Mouse (Mus musculus): ENCODE data around the gene Magi1. TPM values are rescaled to one million over a fixed set of nuclear protein-coding genes. Genes with fewer than 3 reads are reported as not detected.

Gene Magi1
- polyA plus RNA-seq, 1 experiment from 2014 or later: 12.0 TPM

DNA sequence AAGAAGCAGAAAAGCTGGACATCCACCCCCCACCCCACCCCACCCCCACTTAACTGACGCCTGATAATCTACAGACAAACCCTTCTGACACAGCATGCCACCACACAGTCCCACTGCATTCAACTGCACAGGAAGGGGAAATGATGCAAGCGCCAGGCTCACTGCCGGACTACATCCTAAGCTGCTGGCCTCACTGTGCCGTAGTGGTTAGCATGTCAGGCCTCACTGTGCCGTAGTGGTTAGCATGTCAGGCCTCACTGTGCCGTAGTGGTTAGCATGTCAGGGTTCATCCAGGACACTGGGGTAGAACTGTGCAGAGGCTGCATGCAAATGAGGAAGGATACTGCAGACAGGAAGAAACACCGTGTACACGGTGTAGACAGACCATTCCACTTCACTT is 29.8 kb downstream of the Magi1 start:
- peak; percentile 48; the same call in 1 of the 2 replicates for ATAC-seq (replicated peaks; ENCODE audit: insufficient number of reproducible peaks, low FRiP score, low TSS enrichment, low read depth)
- H3K4me3 ChIP-seq (ENCODE audit: low read depth, low read length): no peak overlapping the region
- 73% methylated on average over 8 of the region's 8 CpGs for WGBS
- H3K9ac ChIP-seq (replicated peaks; ENCODE audit: low read length): no peak overlapping the region
- H3K9me3 ChIP-seq (replicated peaks; ENCODE audit: control insufficient read depth, low read length): no peaks in the 10 kb centered on the region
- no peaks in the 10 kb centered on the region for H3K36me3 ChIP-seq (replicated peaks; ENCODE audit: control insufficient read depth, insufficient read depth, low read depth, low read length)
- H3K27me3 ChIP-seq (ENCODE audit: control insufficient read depth, insufficient read depth, low read length): no peaks in the 10 kb centered on the region
- H3K27ac ChIP-seq (replicated peaks; ENCODE audit: low read depth, low read length): no peak overlapping the region
- no peak overlapping the region for H3K4me2 ChIP-seq (ENCODE audit: low read depth, low read length)
- no peaks in the 10 kb centered on the region; the same call in none of the 2 replicates for H3K4me1 ChIP-seq (ENCODE audit: control insufficient read depth, insufficient read depth, low read length)
- DNase-seq (ENCODE audit: low spot score): no peak

DNA sequence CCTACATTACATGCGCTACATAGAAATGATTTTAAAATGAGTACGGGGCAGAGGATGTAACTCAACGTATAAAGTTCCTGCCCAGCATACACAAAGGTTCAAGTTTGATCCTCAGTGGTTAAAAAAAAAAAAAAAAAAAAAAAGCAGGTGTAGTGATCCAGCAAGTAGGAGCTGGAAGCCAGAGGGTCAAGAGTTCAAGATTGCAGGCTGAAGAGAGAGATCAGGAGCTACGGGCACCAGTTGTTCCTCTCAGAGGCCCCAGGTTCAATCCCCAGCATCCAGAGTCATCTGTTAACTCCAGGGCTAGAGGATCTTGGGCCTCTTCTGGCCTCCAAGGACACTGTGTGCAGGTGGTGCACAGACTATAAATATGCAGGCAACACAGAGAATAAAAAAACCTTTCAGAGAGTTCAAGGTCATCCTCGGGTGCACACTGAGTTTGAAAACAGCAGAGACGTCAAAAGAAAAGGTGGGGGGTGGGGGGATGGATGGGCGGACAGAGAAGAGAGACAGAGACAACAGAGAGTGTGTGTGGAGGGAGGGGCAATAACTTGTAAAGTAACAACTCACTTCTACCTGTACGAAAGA is 32.3 kb downstream of the Magi1 start:
- no peaks in the 10 kb centered on the region; the same call in none of the 2 replicates for H3K4me1 ChIP-seq (ENCODE audit: control insufficient read depth, insufficient read depth, low read length)

DNA sequence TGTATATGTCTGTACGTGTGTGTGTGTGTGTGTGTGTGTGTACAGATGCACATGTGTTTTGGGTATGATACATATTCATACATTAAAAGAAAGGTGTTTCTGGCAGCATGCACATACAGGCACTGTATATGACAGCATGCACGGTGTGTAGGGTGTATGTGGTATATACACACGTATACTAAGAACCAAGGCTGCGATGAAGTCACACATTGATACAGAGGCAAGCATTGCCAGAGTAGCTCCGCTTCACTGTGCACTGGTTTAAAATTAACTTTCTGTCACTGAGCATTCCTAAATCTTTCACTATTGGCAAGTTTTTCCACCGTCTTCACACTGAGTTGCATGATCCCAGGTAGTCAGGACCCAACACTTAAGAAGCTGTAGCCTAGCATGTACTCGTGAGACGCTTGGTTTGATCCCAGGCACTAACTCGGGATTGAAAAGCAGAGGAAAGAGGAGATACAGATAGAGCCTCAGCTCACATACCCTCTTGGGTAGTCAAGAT is 34.4 kb downstream of the Magi1 start:
- DNase-seq (ENCODE audit: low spot score) (no peak), ATAC-seq (replicated peaks; ENCODE audit: insufficient number of reproducible peaks, low FRiP score, low TSS enrichment, low read depth) (no peak)
- Histone ChIP-seq H3K36me3 (replicated peaks; ENCODE audit: control insufficient read depth, insufficient read depth, low read depth, low read length) (no peaks in the 10 kb centered on the region), H3K9ac (replicated peaks; ENCODE audit: low read length) (no peak overlapping the region), H3K27me3 (ENCODE audit: control insufficient read depth, insufficient read depth, low read length) (no peaks in the 10 kb centered on the region), H3K27ac (replicated peaks; ENCODE audit: low read depth, low read length) (no peak overlapping the region), H3K9me3 (replicated peaks; ENCODE audit: control insufficient read depth, low read length) (no peaks in the 10 kb centered on the region), H3K4me2 (ENCODE audit: low read depth, low read length) (no peak overlapping the region), H3K4me3 (ENCODE audit: low read depth, low read length) (no peak overlapping the region), H3K4me1 (ENCODE audit: control insufficient read depth, insufficient read depth, low read length) (no peaks in the 10 kb centered on the region; the same call in none of the 2 replicates)
- WGBS: 89% methylated on average over 9 of the region's 9 CpGs

More for the DNA sequence above, 32.3 kb downstream of the Magi1 start:
- no peak overlapping the region for H3K9ac ChIP-seq (replicated peaks; ENCODE audit: low read length)
- no peaks in the 10 kb centered on the region for H3K27me3 ChIP-seq (ENCODE audit: control insufficient read depth, insufficient read depth, low read length)
- H3K36me3 ChIP-seq (replicated peaks; ENCODE audit: control insufficient read depth, insufficient read depth, low read depth, low read length): no peaks in the 10 kb centered on the region
- no peak overlapping the region for H3K4me2 ChIP-seq (ENCODE audit: low read depth, low read length)
- no peak for ATAC-seq (replicated peaks; ENCODE audit: insufficient number of reproducible peaks, low FRiP score, low TSS enrichment, low read depth)
- no peak overlapping the region for H3K27ac ChIP-seq (replicated peaks; ENCODE audit: low read depth, low read length)
- H3K4me3 ChIP-seq (ENCODE audit: low read depth, low read length): no peak overlapping the region
- WGBS: 65% methylated on average over 8 of the region's 8 CpGs
- no peak for DNase-seq (ENCODE audit: low spot score)
- H3K9me3 ChIP-seq (replicated peaks; ENCODE audit: control insufficient read depth, low read length): no peaks in the 10 kb centered on the region

DNA sequence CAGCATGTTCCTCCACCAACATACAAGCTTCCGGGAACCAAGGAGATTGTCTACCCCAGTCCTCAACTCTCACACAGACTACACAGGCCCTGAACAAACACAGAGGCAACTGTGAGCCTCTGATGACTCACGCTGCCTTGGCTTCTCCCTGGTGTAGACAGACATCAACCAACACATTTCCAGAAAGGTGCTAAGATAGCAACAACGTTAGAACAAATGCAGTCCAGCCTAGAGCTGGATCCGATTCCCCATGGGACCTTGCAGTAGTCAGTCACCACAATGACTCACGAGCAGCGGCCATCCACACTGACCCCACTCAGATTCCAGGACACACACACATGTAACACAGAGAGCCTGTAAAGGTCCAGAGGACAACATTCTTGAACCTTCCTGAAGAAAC is 42.5 kb downstream of the Magi1 start:
- Histone ChIP-seq H3K27ac (replicated peaks; ENCODE audit: low read depth, low read length) (no peak overlapping the region), H3K4me1 (ENCODE audit: control insufficient read depth, insufficient read depth, low read length) (no peaks in the 10 kb centered on the region), H3K4me3 (ENCODE audit: low read depth, low read length) (no peak overlapping the region), H3K9ac (replicated peaks; ENCODE audit: low read length) (no peak overlapping the region), H3K9me3 (replicated peaks; ENCODE audit: control insufficient read depth, low read length) (no peaks in the 10 kb centered on the region), H3K4me2 (ENCODE audit: low read depth, low read length) (no peak overlapping the region), H3K27me3 (ENCODE audit: control insufficient read depth, insufficient read depth, low read length) (no peaks in the 10 kb centered on the region), H3K36me3 (replicated peaks; ENCODE audit: control insufficient read depth, insufficient read depth, low read depth, low read length) (no peaks in the 10 kb centered on the region)
- 79% methylated on average over 6 of the region's 6 CpGs for WGBS
- DNase-seq (ENCODE audit: low spot score) (no peak), ATAC-seq (replicated peaks; ENCODE audit: insufficient number of reproducible peaks, low FRiP score, low TSS enrichment, low read depth) (no peak)

DNA sequence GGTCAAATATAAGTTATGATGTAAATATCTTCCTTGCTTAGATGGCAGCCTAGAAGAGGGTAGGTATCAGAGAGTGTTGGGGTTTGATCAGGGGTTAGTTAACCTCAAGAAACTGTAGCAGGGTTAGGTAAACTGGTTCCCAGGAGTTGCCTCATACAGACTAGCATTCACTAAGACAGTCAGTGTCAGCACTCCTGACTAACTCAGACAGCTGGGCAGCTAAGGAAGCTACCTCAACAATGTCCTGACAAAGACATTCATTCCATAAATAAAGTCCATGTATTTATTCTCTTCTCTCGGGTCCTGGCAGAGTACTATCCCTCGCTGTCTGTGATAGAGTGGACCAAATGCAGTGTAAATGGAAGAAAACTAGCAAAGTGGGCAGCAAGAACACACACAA is 45.1 kb downstream of the Magi1 start:
- Histone ChIP-seq H3K36me3 (replicated peaks; ENCODE audit: control insufficient read depth, insufficient read depth, low read depth, low read length) (no peaks in the 10 kb centered on the region), H3K4me2 (ENCODE audit: low read depth, low read length) (no peak overlapping the region), H3K4me3 (ENCODE audit: low read depth, low read length) (no peak overlapping the region), H3K27ac (replicated peaks; ENCODE audit: low read depth, low read length) (no peak overlapping the region), H3K9me3 (replicated peaks; ENCODE audit: control insufficient read depth, low read length) (no peaks in the 10 kb centered on the region), H3K27me3 (ENCODE audit: control insufficient read depth, insufficient read depth, low read length) (no peaks in the 10 kb centered on the region), H3K4me1 (ENCODE audit: control insufficient read depth, insufficient read depth, low read length) (no peaks in the 10 kb centered on the region), H3K9ac (replicated peaks; ENCODE audit: low read length) (no peak overlapping the region)
- 86% methylated on average over 2 of the region's 2 CpGs for WGBS
- ATAC-seq (replicated peaks; ENCODE audit: insufficient number of reproducible peaks, low FRiP score, low TSS enrichment, low read depth): no peak
- DNase-seq (ENCODE audit: low spot score): no peak

DNA sequence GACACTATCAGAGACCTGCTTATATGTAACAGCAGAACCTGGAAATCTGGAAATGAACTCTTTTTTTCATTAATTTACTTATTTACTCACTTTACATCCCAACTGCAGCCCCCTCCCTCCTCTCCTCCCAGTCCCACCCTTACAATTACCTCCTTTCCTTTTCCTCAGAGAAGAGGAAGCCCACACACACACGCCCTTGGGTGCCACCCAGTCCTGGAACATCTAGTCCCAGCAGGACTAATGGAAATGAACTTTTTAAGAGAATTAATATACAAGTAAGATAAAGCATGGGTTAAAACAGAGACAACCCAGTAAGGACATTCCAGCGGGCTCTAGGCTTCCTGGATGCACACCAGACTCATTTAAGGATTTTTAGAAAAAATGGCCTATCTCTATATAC is 46.8 kb downstream of the Magi1 start:
- Histone ChIP-seq H3K4me2 (ENCODE audit: low read depth, low read length) (no peak overlapping the region), H3K9ac (replicated peaks; ENCODE audit: low read length) (no peak overlapping the region), H3K27me3 (ENCODE audit: control insufficient read depth, insufficient read depth, low read length) (no peaks in the 10 kb centered on the region), H3K4me3 (ENCODE audit: low read depth, low read length) (no peak overlapping the region), H3K27ac (replicated peaks; ENCODE audit: low read depth, low read length) (no peak overlapping the region), H3K36me3 (replicated peaks; ENCODE audit: control insufficient read depth, insufficient read depth, low read depth, low read length) (no peaks in the 10 kb centered on the region), H3K4me1 (ENCODE audit: control insufficient read depth, insufficient read depth, low read length) (no peaks in the 10 kb centered on the region), H3K9me3 (replicated peaks; ENCODE audit: control insufficient read depth, low read length) (no peaks in the 10 kb centered on the region)
- 83% methylated on average over 2 of the region's 2 CpGs for WGBS
- DNase-seq (ENCODE audit: low spot score) (no peak), ATAC-seq (replicated peaks; ENCODE audit: insufficient number of reproducible peaks, low FRiP score, low TSS enrichment, low read depth) (no peak)

DNA sequence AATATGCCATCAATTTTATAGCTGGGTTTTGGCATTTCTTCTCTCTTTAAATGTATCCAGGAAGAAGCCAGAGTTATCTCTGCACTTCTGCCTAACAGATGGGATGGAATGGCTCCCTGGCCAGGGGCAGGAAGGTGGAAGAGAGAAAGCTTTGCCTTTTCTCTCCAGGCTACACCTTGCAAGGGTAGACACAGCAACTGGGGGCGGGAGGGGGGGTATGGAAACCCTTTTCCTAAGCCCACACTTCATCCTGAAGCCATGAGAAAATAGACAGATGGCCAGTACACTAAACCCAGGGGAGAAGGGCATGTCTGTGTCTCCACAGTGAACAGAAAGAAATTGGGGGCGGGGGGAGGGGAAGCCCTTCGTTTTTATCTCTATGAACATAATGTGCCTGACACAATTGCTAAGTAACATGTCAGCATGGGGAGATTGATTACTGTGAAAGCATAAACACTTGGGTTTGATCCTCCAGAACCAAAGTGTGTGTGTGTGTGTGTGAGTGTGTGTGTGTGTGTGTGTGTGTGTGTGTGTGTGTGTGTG is 51.4 kb downstream of the Magi1 start:
- H3K27me3 ChIP-seq (ENCODE audit: control insufficient read depth, insufficient read depth, low read length): no peaks in the 10 kb centered on the region
- H3K4me2 ChIP-seq (ENCODE audit: low read depth, low read length): no peak overlapping the region
- H3K27ac ChIP-seq (replicated peaks; ENCODE audit: low read depth, low read length): no peak overlapping the region
- 73% methylated on average over 3 of the region's 3 CpGs for WGBS
- H3K9me3 ChIP-seq (replicated peaks; ENCODE audit: control insufficient read depth, low read length): no peaks in the 10 kb centered on the region
- no peaks in the 10 kb centered on the region for H3K36me3 ChIP-seq (replicated peaks; ENCODE audit: control insufficient read depth, insufficient read depth, low read depth, low read length)
- no peaks in the 10 kb centered on the region for H3K4me1 ChIP-seq (ENCODE audit: control insufficient read depth, insufficient read depth, low read length)
- H3K4me3 ChIP-seq (ENCODE audit: low read depth, low read length): no peak overlapping the region
- no peak overlapping the region for H3K9ac ChIP-seq (replicated peaks; ENCODE audit: low read length)
- DNase-seq (ENCODE audit: low spot score) (no peak), ATAC-seq (replicated peaks; ENCODE audit: insufficient number of reproducible peaks, low FRiP score, low TSS enrichment, low read depth) (no peak)

DNA sequence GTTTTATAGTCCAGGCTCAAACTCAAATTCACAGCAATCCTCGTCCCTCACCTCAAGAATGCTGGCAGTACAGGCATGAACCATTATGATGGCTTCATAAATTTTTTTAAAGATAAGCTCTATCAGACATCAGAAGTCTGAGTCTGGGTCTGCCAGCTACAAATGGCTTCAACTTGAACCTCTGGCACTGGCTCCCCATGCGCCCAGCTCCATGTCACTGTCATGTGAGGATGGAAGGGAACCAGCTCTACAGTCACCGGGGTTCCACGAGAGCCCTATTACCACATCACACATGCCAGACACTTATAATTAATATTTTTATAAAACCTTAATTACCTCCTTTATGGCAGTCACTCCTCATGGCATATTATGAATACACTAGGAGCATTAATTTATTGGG is 51.9 kb downstream of the Magi1 start:
- WGBS: 83% methylated on average over 4 of the region's 4 CpGs
- H3K4me1 ChIP-seq (ENCODE audit: control insufficient read depth, insufficient read depth, low read length): no peaks in the 10 kb centered on the region
- no peaks in the 10 kb centered on the region for H3K27me3 ChIP-seq (ENCODE audit: control insufficient read depth, insufficient read depth, low read length)
- no peak overlapping the region for H3K4me3 ChIP-seq (ENCODE audit: low read depth, low read length)
- no peak for DNase-seq (ENCODE audit: low spot score)
- no peak for ATAC-seq (replicated peaks; ENCODE audit: insufficient number of reproducible peaks, low FRiP score, low TSS enrichment, low read depth)
- H3K27ac ChIP-seq (replicated peaks; ENCODE audit: low read depth, low read length): no peak overlapping the region
- H3K36me3 ChIP-seq (replicated peaks; ENCODE audit: control insufficient read depth, insufficient read depth, low read depth, low read length): no peaks in the 10 kb centered on the region
- no peaks in the 10 kb centered on the region for H3K9me3 ChIP-seq (replicated peaks; ENCODE audit: control insufficient read depth, low read length)
- H3K4me2 ChIP-seq (ENCODE audit: low read depth, low read length): no peak overlapping the region
- no peak overlapping the region for H3K9ac ChIP-seq (replicated peaks; ENCODE audit: low read length)
